Mouse (Mus musculus) forebrain, embryonic 10.5 days (tissue): ENCODE data around the gene Cry1. TPM values are rescaled to one million over a fixed set of nuclear protein-coding genes. Genes with fewer than 3 reads are reported as not detected.

Experiments
- polyA plus RNA-seq: library from polyadenylated mRNA; unstranded; fragments of >200 nt; fragmentation: Nextera tagmentation; extraction: Ambion mirVana; gene quantifications from 2 replicates; pipeline ENCODE4 v1.2.1, GENCODE M21; 2016

The Cry1 gene
- polyA plus RNA-seq, 1 experiment from 2014 or later, result 30.7 TPM

Other genes starting within 250 kb of the Cry1 start
- gene Fhl4, start 82.6 kb downstream of the Cry1 start, polyA plus RNA-seq, result 0.95 and 1.4 TPM in 2 replicates
- 49.8 and 51.3 TPM in 2 replicates for gene Tmem263, start 82.4 kb downstream of the Cry1 start, polyA plus RNA-seq
- 24.1 and 24.2 TPM in 2 replicates for gene Mterf2, start 57.0 kb downstream of the Cry1 start, polyA plus RNA-seq
- gene Btbd11, start 201.8 kb upstream of the Cry1 start, polyA plus RNA-seq, result 4.1 and 4.3 TPM in 2 replicates